Mouse (Mus musculus): ENCODE data around the gene Sulf2. TPM values are rescaled to one million over a fixed set of nuclear protein-coding genes. Genes with fewer than 3 reads are reported as not detected.

Gene Sulf2
- polyA plus RNA-seq, 1 experiment: 20.0 TPM

DNA sequence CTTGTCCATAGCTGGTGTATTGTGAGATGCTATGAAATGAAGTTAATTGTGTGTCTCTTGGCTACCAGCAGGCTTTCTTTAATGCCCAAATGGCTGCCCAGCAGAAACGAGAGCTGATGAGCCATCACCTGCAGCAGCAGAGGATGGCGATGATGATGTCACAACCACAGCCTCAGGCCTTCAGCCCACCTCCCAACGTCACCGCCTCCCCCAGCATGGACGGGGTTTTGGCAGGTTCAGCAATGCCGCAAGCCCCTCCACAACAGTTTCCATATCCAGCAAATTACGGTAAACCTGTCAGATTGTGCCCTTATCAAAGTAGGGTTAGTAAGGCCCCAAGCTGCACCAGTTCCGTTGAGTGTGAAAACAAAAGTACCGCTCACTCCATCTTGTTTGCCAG lies 87.2 kb downstream of the Sulf2 start:
- WGBS: 94% methylated on average over 9 of the region's 9 CpGs
- no peaks in the 10 kb centered on the region for H3K27me3 ChIP-seq (ENCODE audit: control insufficient read depth, insufficient read depth, low read length)
- H3K36me3 ChIP-seq (ENCODE audit: control insufficient read depth, insufficient read depth, low read length): peaks cover 66% of the 10 kb centered on the region
- H3K4me3 ChIP-seq (ENCODE audit: extremely low read depth, insufficient read depth, insufficient read length): no peak overlapping the region
- H3K27ac ChIP-seq (ENCODE audit: insufficient read depth, low read length): no peak overlapping the region
- no peaks in the 10 kb centered on the region for H3K4me1 ChIP-seq (ENCODE audit: control insufficient read depth, insufficient read depth, insufficient read length)
- TF ChIP-seq POLR2A (IDR thresholded peaks at IDR 0.05; ENCODE audit: low read depth, low read length) (no peak), CTCF (IDR thresholded peaks at IDR 0.05; ENCODE audit: extremely low read depth, insufficient read depth, insufficient read length, insufficient replicate concordance) (no peak)
- DNase-seq (ENCODE audit: low read depth in 1 of 2, low spot score in 2 of 2): no peak

DNA sequence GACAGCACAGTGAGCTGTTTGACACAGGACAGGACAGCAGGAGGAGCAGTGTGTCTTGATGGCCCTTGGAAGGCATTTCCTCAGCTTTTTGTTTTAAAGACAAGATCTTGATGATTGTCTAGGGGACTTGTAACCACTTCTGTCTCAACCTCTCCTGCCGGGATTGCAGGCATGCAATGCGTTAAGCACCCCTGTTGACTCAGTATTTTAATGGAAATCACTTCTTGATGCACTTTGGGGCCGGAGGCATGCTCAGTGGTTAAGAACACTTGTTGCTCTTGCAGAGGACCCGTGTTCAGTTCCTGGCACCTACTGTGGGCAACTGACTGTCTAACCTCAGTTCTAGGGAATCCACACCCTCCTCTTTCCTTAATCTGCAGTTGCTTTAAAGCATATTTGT lies 89.0 kb downstream of the Sulf2 start:
- peaks cover 74% of the 10 kb centered on the region for H3K36me3 ChIP-seq (ENCODE audit: control insufficient read depth, insufficient read depth, low read length)
- TF ChIP-seq POLR2A (IDR thresholded peaks at IDR 0.05; ENCODE audit: low read depth, low read length) (no peak), CTCF (IDR thresholded peaks at IDR 0.05; ENCODE audit: extremely low read depth, insufficient read depth, insufficient read length, insufficient replicate concordance) (no peak)
- no peak overlapping the region for H3K27ac ChIP-seq (ENCODE audit: insufficient read depth, low read length)
- DNase-seq (ENCODE audit: low read depth in 1 of 2, low spot score in 2 of 2): no peak
- no peak overlapping the region for H3K4me3 ChIP-seq (ENCODE audit: extremely low read depth, insufficient read depth, insufficient read length)
- no peaks in the 10 kb centered on the region for H3K4me1 ChIP-seq (ENCODE audit: control insufficient read depth, insufficient read depth, insufficient read length)
- 95% methylated on average over 4 of the region's 4 CpGs for WGBS
- no peaks in the 10 kb centered on the region for H3K27me3 ChIP-seq (ENCODE audit: control insufficient read depth, insufficient read depth, low read length)

DNA sequence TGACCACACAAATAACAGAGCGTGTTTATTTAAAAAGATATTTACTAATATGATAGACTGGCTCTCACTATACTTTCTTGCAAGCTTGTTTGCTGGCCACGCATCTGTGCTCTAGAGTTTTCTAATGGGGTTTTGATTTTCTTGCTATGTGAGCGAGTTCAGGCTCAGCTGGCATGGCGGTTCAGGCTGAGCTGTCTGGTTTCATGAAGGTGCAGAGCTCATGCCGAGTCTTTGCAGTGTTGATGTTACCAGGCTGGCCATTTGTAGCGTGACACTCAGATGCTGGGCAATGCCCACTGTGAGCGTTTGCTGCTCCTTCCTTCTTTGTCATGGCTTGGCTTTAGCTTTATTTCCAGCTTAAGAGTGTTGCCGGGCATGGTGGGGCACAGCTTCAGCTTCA lies 93.0 kb downstream of the Sulf2 start:
- TF ChIP-seq CTCF (IDR thresholded peaks at IDR 0.05; ENCODE audit: extremely low read depth, insufficient read depth, insufficient read length, insufficient replicate concordance) (no peak), POLR2A (IDR thresholded peaks at IDR 0.05; ENCODE audit: low read depth, low read length) (no peak)
- H3K27me3 ChIP-seq (ENCODE audit: control insufficient read depth, insufficient read depth, low read length): no peaks in the 10 kb centered on the region
- H3K27ac ChIP-seq (ENCODE audit: insufficient read depth, low read length): peak overlapping the region; percentile 53; the same call in 1 of the 2 replicates
- 88% methylated on average over 8 of the region's 8 CpGs for WGBS
- no peak overlapping the region for H3K4me3 ChIP-seq (ENCODE audit: extremely low read depth, insufficient read depth, insufficient read length)
- no peaks in the 10 kb centered on the region for H3K4me1 ChIP-seq (ENCODE audit: control insufficient read depth, insufficient read depth, insufficient read length)
- peaks cover 60% of the 10 kb centered on the region for H3K36me3 ChIP-seq (ENCODE audit: control insufficient read depth, insufficient read depth, low read length)
- DNase-seq (ENCODE audit: low read depth in 1 of 2, low spot score in 2 of 2): no peak

DNA sequence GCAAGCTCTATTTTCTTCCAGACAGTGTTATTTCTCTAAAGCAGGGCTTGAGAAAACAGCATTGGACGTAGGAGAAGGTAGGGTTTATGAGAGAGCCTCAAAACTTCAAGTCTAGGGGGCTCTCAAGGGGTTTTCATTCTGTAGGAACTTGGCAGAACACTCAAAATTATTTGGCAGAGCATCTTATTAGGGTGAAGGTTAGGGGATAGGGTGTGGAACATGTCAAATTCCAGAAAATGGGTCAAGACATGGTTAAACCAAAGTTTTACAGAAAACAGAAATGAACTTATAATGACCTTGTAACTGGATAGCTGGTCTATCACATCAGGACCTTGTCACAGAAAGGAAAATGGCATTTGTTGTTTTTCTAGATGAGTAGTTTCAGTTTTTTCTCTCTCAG lies 93.5 kb downstream of the Sulf2 start:
- DNase-seq (ENCODE audit: low read depth in 1 of 2, low spot score in 2 of 2): no peak
- no peaks in the 10 kb centered on the region for H3K4me1 ChIP-seq (ENCODE audit: control insufficient read depth, insufficient read depth, insufficient read length)
- no peaks in the 10 kb centered on the region for H3K27me3 ChIP-seq (ENCODE audit: control insufficient read depth, insufficient read depth, low read length)
- H3K36me3 ChIP-seq (ENCODE audit: control insufficient read depth, insufficient read depth, low read length): peaks cover 57% of the 10 kb centered on the region
- H3K27ac ChIP-seq (ENCODE audit: insufficient read depth, low read length): no peak overlapping the region
- TF ChIP-seq CTCF (IDR thresholded peaks at IDR 0.05; ENCODE audit: extremely low read depth, insufficient read depth, insufficient read length, insufficient replicate concordance) (no peak), POLR2A (IDR thresholded peaks at IDR 0.05; ENCODE audit: low read depth, low read length) (no peak)
- no peak overlapping the region for H3K4me3 ChIP-seq (ENCODE audit: extremely low read depth, insufficient read depth, insufficient read length)
- WGBS: 86% methylated on average over 1 of the region's 1 CpGs

DNA sequence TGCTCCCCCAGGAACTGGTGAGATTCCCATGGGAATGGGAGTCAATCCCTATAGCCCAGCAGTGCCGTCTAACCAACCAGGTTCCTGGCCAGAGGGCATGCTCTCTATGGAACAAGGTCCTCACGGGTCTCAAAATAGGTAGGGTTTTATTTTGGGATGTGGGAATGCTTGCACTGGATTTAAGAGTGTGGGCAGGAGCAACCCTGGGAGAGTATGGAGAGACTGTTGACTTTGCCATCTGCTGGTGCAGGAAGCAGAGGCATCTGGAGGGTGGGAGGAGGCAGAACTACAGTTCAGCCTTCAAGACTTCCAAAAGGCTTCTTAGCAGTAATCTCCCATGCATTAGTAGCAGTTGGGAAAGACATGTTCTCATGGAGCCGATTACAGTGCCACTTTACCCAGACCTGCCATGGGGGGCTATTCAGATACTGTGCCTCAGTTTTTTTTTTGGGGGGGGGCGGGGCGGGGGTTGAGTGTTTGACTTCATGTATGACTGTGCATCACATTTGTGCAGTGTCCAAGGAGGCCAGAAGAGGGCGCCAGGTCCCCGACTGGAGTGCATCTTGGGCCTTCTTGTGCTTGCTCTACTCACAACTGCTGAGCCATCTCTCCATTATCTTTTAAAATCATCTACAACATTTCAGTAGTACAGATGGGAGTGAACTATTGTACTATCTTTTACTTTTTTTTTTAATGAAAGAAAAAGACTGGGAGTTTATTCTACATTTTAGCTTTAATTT lies 95.6 kb downstream of the Sulf2 start:
- Histone ChIP-seq H3K4me3 (ENCODE audit: extremely low read depth, insufficient read depth, insufficient read length) (no peak overlapping the region), H3K27ac (ENCODE audit: insufficient read depth, low read length) (no peak overlapping the region), H3K4me1 (ENCODE audit: control insufficient read depth, insufficient read depth, insufficient read length) (no peaks in the 10 kb centered on the region), H3K36me3 (ENCODE audit: control insufficient read depth, insufficient read depth, low read length) (peaks cover 47% of the 10 kb centered on the region), H3K27me3 (ENCODE audit: control insufficient read depth, insufficient read depth, low read length) (no peaks in the 10 kb centered on the region)
- WGBS: 71% methylated on average over 7 of the region's 7 CpGs
- TF ChIP-seq POLR2A (IDR thresholded peaks at IDR 0.05; ENCODE audit: low read depth, low read length) (no peak), CTCF (IDR thresholded peaks at IDR 0.05; ENCODE audit: extremely low read depth, insufficient read depth, insufficient read length, insufficient replicate concordance) (peak; percentile 35; the same call in 1 of the 2 replicates)
- peak in 1 of 2 experiments; percentile 25 for DNase-seq (ENCODE audit: low read depth in 1 of 2, low spot score in 2 of 2)

DNA sequence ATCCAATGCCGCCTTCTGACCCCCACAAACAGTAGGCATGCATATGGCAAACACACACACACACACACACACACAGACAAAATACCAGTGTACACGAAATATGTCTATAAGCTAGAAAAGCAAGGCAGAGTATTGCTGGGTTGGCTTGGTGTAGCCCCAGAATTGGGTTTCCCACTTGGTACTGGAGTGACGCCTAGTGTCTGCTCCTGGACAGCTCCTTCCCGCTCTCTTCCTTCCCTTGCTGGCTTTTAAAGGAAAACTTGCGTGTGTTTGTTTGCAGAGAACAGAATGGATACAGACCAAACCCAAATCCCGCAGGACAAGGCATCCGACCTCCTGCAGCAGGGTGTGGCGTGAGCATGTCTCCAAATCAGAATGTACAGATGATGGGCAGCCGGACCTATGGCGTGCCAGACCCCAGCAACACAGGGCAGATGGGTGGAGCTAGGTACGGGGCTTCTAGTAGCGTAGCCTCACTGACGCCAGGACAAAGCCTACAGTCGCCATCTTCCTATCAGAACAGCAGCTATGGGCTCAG lies 101.4 kb downstream of the Sulf2 start:
- H3K27ac ChIP-seq (ENCODE audit: insufficient read depth, low read length): no peak overlapping the region
- H3K36me3 ChIP-seq (ENCODE audit: control insufficient read depth, insufficient read depth, low read length): peaks cover 43% of the 10 kb centered on the region
- no peak overlapping the region for H3K4me3 ChIP-seq (ENCODE audit: extremely low read depth, insufficient read depth, insufficient read length)
- WGBS: 96% methylated on average over 14 of the region's 14 CpGs
- TF ChIP-seq POLR2A (IDR thresholded peaks at IDR 0.05; ENCODE audit: low read depth, low read length): no peak
- TF ChIP-seq CTCF (IDR thresholded peaks at IDR 0.05; ENCODE audit: extremely low read depth, insufficient read depth, insufficient read length, insufficient replicate concordance): no peak
- no peaks in the 10 kb centered on the region for H3K4me1 ChIP-seq (ENCODE audit: control insufficient read depth, insufficient read depth, insufficient read length)
- DNase-seq (ENCODE audit: low read depth in 1 of 2, low spot score in 2 of 2): no peak
- H3K27me3 ChIP-seq (ENCODE audit: control insufficient read depth, insufficient read depth, low read length): no peaks in the 10 kb centered on the region

DNA sequence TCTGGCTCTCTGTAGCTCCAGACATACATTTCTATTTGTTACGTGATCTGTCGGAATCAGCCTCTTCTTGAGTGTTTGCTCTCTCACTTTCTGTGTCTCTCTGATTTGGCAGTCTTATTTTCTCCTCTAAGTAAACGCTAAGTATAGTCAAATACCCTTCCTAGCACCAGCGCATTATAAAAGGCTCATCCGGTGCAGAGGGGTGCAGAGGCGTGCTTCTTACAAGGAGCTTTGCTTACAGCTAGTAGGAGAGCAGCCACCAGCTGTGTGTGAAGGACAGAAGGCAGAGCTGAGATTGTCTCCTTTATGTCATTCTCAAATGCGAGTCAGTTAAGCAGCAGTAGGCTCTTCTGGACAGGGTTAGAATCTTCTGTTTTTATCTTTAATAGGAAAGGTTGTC lies 103.5 kb downstream of the Sulf2 start:
- no peak for DNase-seq (ENCODE audit: low read depth in 1 of 2, low spot score in 2 of 2)
- Histone ChIP-seq H3K27ac (ENCODE audit: insufficient read depth, low read length) (no peak overlapping the region), H3K4me3 (ENCODE audit: extremely low read depth, insufficient read depth, insufficient read length) (no peak overlapping the region), H3K27me3 (ENCODE audit: control insufficient read depth, insufficient read depth, low read length) (no peaks in the 10 kb centered on the region), H3K4me1 (ENCODE audit: control insufficient read depth, insufficient read depth, insufficient read length) (no peaks in the 10 kb centered on the region), H3K36me3 (ENCODE audit: control insufficient read depth, insufficient read depth, low read length) (peaks cover 51% of the 10 kb centered on the region)
- no peak for TF ChIP-seq CTCF (IDR thresholded peaks at IDR 0.05; ENCODE audit: extremely low read depth, insufficient read depth, insufficient read length, insufficient replicate concordance)
- TF ChIP-seq POLR2A (IDR thresholded peaks at IDR 0.05; ENCODE audit: low read depth, low read length): no peak
- WGBS: 92% methylated on average over 7 of the region's 7 CpGs

Measured in spleen, adult 2 months (tissue).